Mouse (Mus musculus) left cerebral cortex, postnatal 25 days (tissue): ENCODE results near the gene Tmem63a. TPM values are rescaled to one million over a fixed set of nuclear protein-coding genes. Genes with fewer than 3 reads are reported as not detected.
"Not testable (repeated sequence)": the region's sequence is repeated elsewhere in the genome, so short reads cannot be mapped to it uniquely, and the experiment has no call there.

ENCODE experiments used
- DNase-seq, 2 experiments: peaks; one replicate each; pipeline ENCODE4 v3.0.0; 2022; ENCODE audit warnings: low spot score in 2 of 2, mixed read lengths in 1 of 2
- intact Hi-C: fragments of 180-260 bp; cut with DNase I; formaldehyde crosslinking; loops from one replicate; pipeline ENCODE4 v1.15.1; 2025
- total RNA-seq, 2 experiments: library from RNA; stranded (reverse); gene quantifications; 2 replicates each; pipeline ENCODE4 v1.2.3; 2021

Gene Tmem63a
- total RNA-seq, 2 experiments from 2014 or later = 10.5 to 11.1 TPM

- intact Hi-C loops = no loop called here
- DNase-seq = no peak
These were observed 19.7 kb upstream of the Tmem63a start for GRCm38 (mm10) chr1:180922273-180923048.

- DNase-seq = no peak
- intact Hi-C loops = no loop called here
These were observed 17.4 kb upstream of the Tmem63a start for GRCm38 (mm10) chr1:180924737-180925136.

- intact Hi-C loops = no loop called here
These were observed 15.9 kb upstream of the Tmem63a start for GRCm38 (mm10) chr1:180926286-180926685.

GRCm38 (mm10) chr1:180929599-180929998 is 12.5 kb upstream of the Tmem63a start:
- DNase-seq = no peak
- intact Hi-C loops = no loop called here

More at GRCm38 (mm10) chr1:180926286-180926685, 15.9 kb upstream of the Tmem63a start:
- DNase-seq = no peak

- DNase-seq = no peak
- intact Hi-C loops = no loop called here
These were observed 11.0 kb upstream of the Tmem63a start for GRCm38 (mm10) chr1:180931106-180931505.

- intact Hi-C loops = no loop called here
- no peak for DNase-seq
These were observed 8.5 kb upstream of the Tmem63a start for GRCm38 (mm10) chr1:180933659-180934058.

- intact Hi-C loops = no loop called here
- DNase-seq = no peak
These were observed 7.4 kb upstream of the Tmem63a start, which contains the start of gene Lefty1 for GRCm38 (mm10) chr1:180934467-180935419. TSS of gene Lefty1 (plus strand) at chr1:180935022.

GRCm38 (mm10) chr1:180936610-180937398 is 5.3 kb upstream of the Tmem63a start:
- intact Hi-C loops, DNase-seq: not testable (repeated sequence)

- intact Hi-C loops, DNase-seq: not testable (repeated sequence)
These were observed 4.5 kb upstream of the Tmem63a start for GRCm38 (mm10) chr1:180937631-180938030.

GRCm38 (mm10) chr1:180938781-180939180 is 3.4 kb upstream of the Tmem63a start:
- DNase-seq, intact Hi-C loops: not testable (repeated sequence)

- intact Hi-C loops = no loop called here
- no peak for DNase-seq
These were observed 1.2 kb upstream of the Tmem63a start for GRCm38 (mm10) chr1:180940776-180941460.

- no peak for DNase-seq
- intact Hi-C loops = no loop called here
These were observed 418 bp upstream of the Tmem63a start for GRCm38 (mm10) chr1:180941726-180942125.

- intact Hi-C loops = no loop called here
- no peak for DNase-seq
These were observed 994 bp downstream of the Tmem63a start for GRCm38 (mm10) chr1:180943032-180943644.

- no peak for DNase-seq
- intact Hi-C loops = no loop called here
These were observed 1.8 kb downstream of the Tmem63a start for GRCm38 (mm10) chr1:180943896-180944295.

GRCm38 (mm10) chr1:180944553-180944952 is 2.4 kb downstream of the Tmem63a start:
- intact Hi-C loops = no loop called here
- no peak for DNase-seq

GRCm38 (mm10) chr1:180945001-180945980 is 3.1 kb downstream of the Tmem63a start:
- peak in 1 of 2 experiments; percentile 24 for DNase-seq
- intact Hi-C loops = no loop called here

GRCm38 (mm10) chr1:180946448-180946847 is 4.3 kb downstream of the Tmem63a start:
- DNase-seq = no peak
- intact Hi-C loops = no loop called here
